Mouse (Mus musculus) retina, embryonic 14.5 days (tissue): ENCODE results near the gene Gm5244.

ENCODE experiments used
- DNase-seq: peaks from one replicate; pipeline ENCODE4 v3.0.0-alpha.2; 2015; ENCODE audit warnings: low spot score

The Gm5244 gene

GRCm38 (mm10) chr19:12846382-12846781 lies at the start of gene Gm5244:
Gene Gm5244, plus strand, starts transcription at chr19:12846682.
- DNase-seq: no peak

GRCm38 (mm10) chr19:12797071-12797470 lies 49.4 kb upstream of the Gm5244 start:
- peak; percentile 62 for DNase-seq

- no peak for DNase-seq
Observed at GRCm38 (mm10) chr19:12798404-12798803, 48.1 kb upstream of the Gm5244 start.

GRCm38 (mm10) chr19:12799081-12799480 lies 47.4 kb upstream of the Gm5244 start:
- DNase-seq: no peak

- no peak for DNase-seq
Observed at GRCm38 (mm10) chr19:12800621-12801020, 45.9 kb upstream of the Gm5244 start.

GRCm38 (mm10) chr19:12801046-12801445 lies 45.4 kb upstream of the Gm5244 start:
- DNase-seq: no peak

GRCm38 (mm10) chr19:12802830-12803229 lies 43.7 kb upstream of the Gm5244 start:
- no peak for DNase-seq

GRCm38 (mm10) chr19:12804237-12804636 lies 42.2 kb upstream of the Gm5244 start:
- no peak for DNase-seq

- DNase-seq: no peak
Observed at GRCm38 (mm10) chr19:12805730-12806129, 40.8 kb upstream of the Gm5244 start.

GRCm38 (mm10) chr19:12806214-12806613 lies 40.3 kb upstream of the Gm5244 start:
- no peak for DNase-seq

- DNase-seq: no peak
Observed at GRCm38 (mm10) chr19:12812644-12813364, 33.7 kb upstream of the Gm5244 start.

- no peak for DNase-seq
Observed at GRCm38 (mm10) chr19:12813883-12814282, 32.6 kb upstream of the Gm5244 start.

GRCm38 (mm10) chr19:12818507-12818906 lies 28.0 kb upstream of the Gm5244 start:
- no peak for DNase-seq

GRCm38 (mm10) chr19:12820383-12820782 lies 26.1 kb upstream of the Gm5244 start:
- DNase-seq: peak; percentile 75

GRCm38 (mm10) chr19:12824549-12824948 lies 21.9 kb upstream of the Gm5244 start:
- peak; percentile 49 for DNase-seq

- DNase-seq: no peak
Observed at GRCm38 (mm10) chr19:12830823-12831430, 15.6 kb upstream of the Gm5244 start.

GRCm38 (mm10) chr19:12831559-12831958 lies 14.9 kb upstream of the Gm5244 start:
- no peak for DNase-seq

- no peak for DNase-seq
Observed at GRCm38 (mm10) chr19:12833625-12834024, 12.9 kb upstream of the Gm5244 start.

GRCm38 (mm10) chr19:12838507-12838906 lies 8.0 kb upstream of the Gm5244 start:
- DNase-seq: no peak

GRCm38 (mm10) chr19:12856983-12857382 lies 10.5 kb downstream of the Gm5244 start, which contains the start of gene Olfr1444:
Gene Olfr1444, plus strand, starts transcription at chr19:12857283.
- DNase-seq: no peak

GRCm38 (mm10) chr19:12883555-12883954 lies 37.1 kb downstream of the Gm5244 start, which contains the start of gene Olfr1445:
Gene Olfr1445, plus strand, starts transcription at chr19:12883855.
- no peak for DNase-seq

- no peak for DNase-seq
Observed at GRCm38 (mm10) chr19:12893424-12893823, 46.9 kb downstream of the Gm5244 start, which contains the start of gene Olfr1446. Gene Olfr1446, minus strand, starts transcription at chr19:12893524.
